Mouse (Mus musculus): Measurements from ENCODE around the gene Olfr957.

DNA sequence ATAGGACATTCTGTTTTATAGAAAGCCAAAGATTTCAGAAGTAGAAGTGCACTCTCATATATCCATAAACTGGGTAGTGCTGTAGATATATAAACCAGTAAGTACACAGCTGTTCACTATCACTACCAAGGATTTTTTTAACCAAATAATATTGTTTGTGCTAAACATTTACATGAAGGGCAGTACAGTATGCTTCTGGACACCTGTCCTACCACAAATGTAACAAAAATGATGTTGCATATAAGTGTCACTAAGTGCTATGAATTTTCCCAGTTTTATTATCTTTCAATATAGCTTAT lies 42.7 kb upstream of the Olfr957 start:
- TF ChIP-seq CTCF (conservative IDR thresholded peaks at IDR 0.05; ENCODE audit: low read length) (no peak), POU5F1 (IDR thresholded peaks at IDR 0.05; ENCODE audit: borderline replicate concordance, low read length) (no peak), NANOG (IDR thresholded peaks at IDR 0.05; ENCODE audit: borderline replicate concordance, low read length) (no peak)
